Mouse (Mus musculus) thymus, postnatal 36 days (tissue): ENCODE data around the gene Neurod2.

Experiments
- DNase-seq, 2 experiments: peaks; one replicate each; pipeline ENCODE4 v3.0.0; 2022; ENCODE audit warnings: mixed read lengths in 2 of 2

Gene Neurod2

DNA sequence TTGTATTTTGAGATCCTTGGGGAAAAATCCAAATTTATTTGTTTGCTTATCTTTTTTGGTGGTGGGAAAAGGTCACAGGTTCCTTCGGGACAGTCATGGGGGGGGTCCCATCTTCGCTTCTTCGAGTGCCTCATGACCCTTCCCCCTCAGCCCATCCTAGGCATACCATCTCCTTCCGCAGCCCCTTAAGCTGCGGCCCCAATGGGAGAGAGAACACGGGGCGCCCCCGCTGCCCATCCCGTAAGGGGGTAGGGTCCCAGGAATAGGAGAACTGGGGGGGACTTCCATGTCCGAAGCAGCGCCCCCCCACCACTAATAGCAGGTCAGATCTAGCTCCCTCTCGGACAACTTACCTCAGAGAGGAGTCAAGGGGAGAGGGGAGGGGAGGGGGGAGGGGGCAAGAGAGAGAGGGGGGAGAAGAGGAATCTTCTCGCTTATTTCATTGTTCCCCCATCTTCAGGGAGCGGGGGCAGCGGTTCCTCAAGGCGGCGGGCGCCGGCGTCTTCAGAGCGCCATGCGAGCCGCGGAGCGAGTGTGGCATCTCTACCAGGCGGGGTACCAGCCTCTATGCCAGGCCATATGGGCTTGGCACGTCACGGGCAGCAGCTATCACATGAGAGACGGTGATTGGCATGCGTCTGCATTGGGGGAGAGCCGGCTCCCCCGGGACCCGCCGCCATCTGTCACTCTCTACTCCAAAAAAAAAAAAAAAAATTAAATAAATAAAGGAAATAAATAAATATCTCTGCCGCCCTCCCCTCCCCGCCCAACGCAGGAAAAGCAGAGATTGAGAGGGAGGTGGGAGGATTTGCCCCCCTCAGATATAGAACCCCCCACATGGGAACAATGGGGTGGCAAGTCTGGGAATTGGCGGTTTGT is at the start of gene Neurod2:
Neurod2 (minus strand) TSS at position 568 of the 879 bp plus-strand sequence.
- DNase-seq: no peak

GRCm38 (mm10) chr11:98377787-98378186 is 48.3 kb upstream of the Neurod2 start:
- DNase-seq: no peak

- no peak for DNase-seq
Observed at GRCm38 (mm10) chr11:98376756-98377155, 47.3 kb upstream of the Neurod2 start.

DNA sequence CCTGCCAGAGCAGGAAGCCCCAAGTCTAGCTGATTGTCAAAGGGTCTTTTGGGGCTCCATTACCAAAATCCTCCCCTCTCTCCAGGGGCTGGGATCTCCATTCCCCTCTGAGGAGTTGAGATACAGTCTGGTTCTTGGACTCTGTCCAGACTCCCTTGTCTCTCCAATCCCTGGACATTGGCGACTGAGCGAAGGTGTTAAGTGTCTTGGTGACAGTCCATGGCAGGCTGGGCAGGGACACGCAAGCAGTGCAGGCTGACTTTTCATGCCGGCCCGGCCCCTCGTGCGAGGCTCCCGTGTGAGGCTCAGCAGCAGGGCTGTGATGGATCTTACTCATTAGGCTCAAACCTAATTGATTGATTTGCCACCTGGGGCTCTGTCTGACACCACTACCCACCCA is 44.8 kb upstream of the Neurod2 start:
- no peak for DNase-seq

DNA sequence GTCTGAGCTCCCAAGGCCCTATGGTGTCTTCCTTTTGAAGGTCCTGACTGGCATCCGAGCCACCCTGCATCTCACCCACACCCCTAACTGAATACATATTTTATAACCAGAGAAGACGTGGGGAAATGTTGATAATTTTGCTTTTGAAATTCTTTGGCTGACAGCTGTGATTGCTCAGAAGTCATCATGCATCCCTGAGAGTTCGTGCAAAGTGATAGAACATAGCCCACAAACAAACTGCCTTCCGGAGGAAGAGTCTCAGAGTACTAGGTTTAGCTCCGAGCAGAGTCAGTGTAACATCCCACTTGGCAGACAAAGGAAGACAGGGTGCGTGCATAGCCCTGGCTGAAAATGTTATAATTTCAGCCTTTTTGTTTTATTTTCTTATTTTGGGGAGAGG is 43.8 kb upstream of the Neurod2 start:
- DNase-seq: no peak

- DNase-seq: peak; percentile 48 to 54
Observed at GRCm38 (mm10) chr11:98372406-98372805, 43.0 kb upstream of the Neurod2 start.

GRCm38 (mm10) chr11:98371556-98372240 is 42.2 kb upstream of the Neurod2 start:
- no peak for DNase-seq

DNA sequence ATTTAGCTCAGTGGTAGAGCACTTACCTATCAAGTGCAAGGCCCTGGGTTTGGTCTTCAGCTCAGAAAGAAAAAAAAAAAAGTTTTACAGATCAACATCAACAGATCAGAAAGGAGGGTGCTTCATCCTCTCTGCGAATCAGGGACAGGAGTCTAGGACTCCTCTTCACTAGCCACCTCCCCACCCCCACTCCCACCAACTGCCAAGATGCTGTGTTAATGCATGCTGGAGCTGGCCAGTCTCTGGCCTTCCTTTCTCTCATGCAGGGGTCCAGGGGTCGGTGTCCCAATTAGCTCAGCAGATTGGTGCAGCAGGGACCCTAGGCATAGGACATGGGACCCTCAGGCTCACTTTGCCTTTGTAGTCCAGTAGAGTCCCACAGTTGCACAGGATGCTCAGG is 41.1 kb upstream of the Neurod2 start:
- no peak for DNase-seq

DNA sequence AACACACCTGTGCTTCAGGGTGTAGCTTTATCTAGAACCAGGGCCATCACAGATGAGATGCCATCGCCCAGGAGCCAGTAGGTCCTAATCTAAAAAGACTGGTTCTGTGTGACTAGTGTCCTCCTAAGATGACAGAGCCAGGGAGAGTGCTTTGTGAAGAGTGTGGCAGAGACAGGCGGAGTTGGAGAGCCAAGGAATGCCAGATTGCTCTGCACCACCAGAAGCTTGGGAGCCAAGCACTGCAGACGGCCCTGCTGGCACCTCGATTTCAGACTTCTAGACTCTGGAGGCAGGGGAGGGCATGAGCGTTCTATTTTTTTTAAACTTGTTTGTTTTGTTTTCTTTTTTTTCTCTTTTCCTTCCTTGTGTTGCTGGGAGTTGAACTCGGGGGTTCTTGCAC is 39.9 kb upstream of the Neurod2 start:
- DNase-seq: no peak

- DNase-seq: no peak
Observed at GRCm38 (mm10) chr11:98367863-98368186, 38.4 kb upstream of the Neurod2 start.

- peak; percentile 57 to 73 for DNase-seq
Observed at GRCm38 (mm10) chr11:98367171-98367862, 37.9 kb upstream of the Neurod2 start.

GRCm38 (mm10) chr11:98366290-98366689 is 36.8 kb upstream of the Neurod2 start:
- peak; percentile 29 to 43 for DNase-seq

DNA sequence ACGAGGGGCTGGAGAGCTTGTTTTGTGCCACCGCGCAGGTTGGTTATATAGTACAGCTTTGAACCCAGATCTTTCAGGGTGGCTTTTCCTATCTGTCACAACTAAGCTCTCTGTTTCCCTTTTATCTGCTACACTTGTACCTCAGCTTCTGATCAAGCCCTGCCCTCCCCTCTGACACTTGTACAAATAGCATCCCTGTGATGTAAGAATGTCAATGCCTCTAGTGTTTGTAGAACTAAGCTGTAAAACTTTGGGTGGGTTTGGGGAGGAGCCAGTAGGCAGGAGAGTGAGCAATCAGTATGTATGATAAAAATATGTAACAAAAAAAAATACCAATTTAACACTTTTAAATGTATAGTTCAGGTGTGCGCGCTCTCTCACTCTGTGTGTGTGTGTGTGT is 35.0 kb upstream of the Neurod2 start:
- DNase-seq: no peak

GRCm38 (mm10) chr11:98363817-98364216 is 34.4 kb upstream of the Neurod2 start:
- DNase-seq: no peak

- no peak for DNase-seq
Observed at GRCm38 (mm10) chr11:98360866-98361521, 31.5 kb upstream of the Neurod2 start.

DNA sequence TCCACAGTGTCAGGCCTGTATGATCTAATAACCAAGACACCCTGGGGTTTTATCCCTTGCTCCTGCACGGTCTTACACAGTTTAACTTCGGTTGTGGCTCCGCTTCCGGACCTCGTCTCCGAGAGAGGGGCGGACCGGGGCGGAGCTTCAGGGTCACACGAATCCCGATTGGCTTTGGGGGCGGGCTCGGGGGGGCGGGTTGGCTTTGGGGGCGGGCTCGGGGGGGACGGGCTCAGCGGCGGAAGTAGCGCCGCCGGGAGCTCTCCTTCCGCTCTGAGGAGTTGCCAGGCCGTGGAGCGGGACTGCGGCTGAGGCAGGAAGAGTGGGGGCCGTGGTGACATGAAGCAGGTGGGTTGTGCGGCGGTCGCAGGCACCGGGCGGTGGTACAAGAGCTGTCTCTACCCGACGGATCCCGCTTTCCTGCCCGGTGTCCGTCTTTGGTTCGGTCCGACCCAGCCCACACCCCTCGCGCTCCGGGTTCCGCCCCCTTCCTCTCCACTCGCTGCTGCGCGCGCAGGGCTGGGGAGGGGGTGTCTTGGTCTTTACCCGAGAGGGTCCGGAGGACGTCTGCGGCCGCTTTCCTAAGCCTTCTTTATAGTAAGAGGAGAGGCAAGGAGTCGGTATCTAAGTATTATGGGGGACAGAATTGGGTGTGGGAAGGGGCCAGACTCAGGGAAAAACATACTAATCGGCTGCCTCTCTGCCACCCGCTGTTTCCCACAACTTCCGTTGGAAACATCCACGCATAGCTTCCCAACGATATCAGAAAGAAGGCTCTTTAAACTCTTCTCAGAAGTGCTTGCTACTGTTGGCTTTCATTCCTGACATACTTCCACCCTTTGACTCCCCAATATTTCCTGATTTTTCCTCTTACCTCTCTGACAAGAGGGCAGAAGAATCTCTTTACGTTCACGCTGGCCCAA is 29.0 kb upstream of the Neurod2 start, which contains the start of gene Stard3:
Stard3 (plus strand) TSS at position 208 of the 923 bp plus-strand sequence.
- peak; percentile 92 to 95 for DNase-seq

DNA sequence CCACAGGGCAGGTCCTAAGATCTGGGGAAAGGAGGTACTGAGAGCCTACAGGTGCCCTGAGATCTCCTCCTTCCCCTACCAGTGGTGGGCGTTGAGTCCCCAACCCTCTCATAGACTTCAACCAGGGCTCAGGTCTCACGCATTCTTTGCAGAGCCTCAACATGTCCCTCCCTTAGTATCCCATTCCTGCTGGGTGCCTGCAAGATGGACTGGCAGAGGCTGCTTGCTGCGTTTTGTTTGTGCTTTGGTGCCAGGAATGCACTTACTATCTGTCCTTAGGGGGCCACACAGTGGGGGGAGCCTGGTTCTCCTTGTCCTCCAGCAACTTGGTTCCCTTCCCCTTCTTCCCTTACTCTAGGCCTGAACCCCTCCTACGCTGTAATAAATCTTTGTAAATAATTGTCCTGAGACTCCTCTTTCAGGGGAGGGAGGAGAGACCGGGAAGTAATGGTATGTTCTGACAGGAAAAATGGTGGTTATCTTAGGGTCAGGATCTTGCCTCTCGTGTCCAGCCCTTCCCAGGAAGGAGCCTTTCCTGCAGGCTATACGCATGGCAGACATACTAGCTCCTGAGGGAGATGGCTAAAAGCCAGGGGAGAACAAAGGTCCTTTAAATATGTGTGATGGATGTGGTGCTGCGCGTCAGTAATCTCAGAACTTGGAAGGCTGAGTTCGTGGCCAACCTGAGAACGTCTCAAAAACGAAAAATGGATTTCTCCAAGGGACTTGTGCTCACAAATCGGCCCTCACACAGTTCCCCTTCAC is 28.1 kb upstream of the Neurod2 start:
- DNase-seq: no peak

GRCm38 (mm10) chr11:98356625-98357394 is 27.4 kb upstream of the Neurod2 start:
- DNase-seq: no peak

GRCm38 (mm10) chr11:98355732-98356299 is 26.4 kb upstream of the Neurod2 start:
- DNase-seq: peak; percentile 49 to 56

DNA sequence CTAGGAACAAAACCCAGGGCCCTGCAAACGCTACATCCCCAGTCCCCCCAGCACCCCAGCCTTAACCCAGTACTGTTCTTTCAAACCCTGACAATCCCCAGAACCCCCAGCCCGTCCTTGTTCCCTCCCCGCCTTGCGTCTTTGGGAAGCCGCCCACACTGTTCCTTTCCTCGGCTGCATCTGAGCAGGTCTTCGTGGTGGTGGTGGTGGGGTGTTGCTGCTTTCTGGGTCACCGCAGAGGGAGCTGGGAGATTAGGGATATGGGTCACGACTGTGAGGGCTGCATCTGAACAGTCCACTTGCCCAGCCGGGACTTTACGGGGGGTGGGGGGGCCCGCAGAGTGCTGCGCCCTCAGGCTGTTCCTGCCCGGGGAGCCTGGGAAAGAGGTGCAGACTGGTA is 25.0 kb upstream of the Neurod2 start:
- DNase-seq: no peak
